Mouse (Mus musculus) forebrain, embryonic 11.5 days (tissue): ENCODE results near the gene Arid1b. TPM values are rescaled to one million over a fixed set of nuclear protein-coding genes. Genes with fewer than 3 reads are reported as not detected.

Experiments used
- ATAC-seq: fragments of 200-750 bp; cut with Nextera tagmentation; replicated peaks from 2 replicates; pipeline ENCODE4 v1.8.0; 2017; ENCODE audit warnings: moderate TSS enrichment; ENCODE audit not compliant: low FRiP score
- DNase-seq: peaks from one replicate; pipeline ENCODE4 v3.0.0-alpha.2; 2017; ENCODE audit warnings: low spot score
- H3K27ac ChIP-seq: fragments of 300-500 bp; sonication (generic); 2 replicates; pipeline ENCODE4 v1.5.1; 2014; ENCODE audit warnings: low read depth, low read length
- H3K27me3 ChIP-seq: fragments of 300-500 bp; sonication (generic); 2 replicates; pipeline ENCODE4 v1.6.1; 2014; ENCODE audit warnings: mild to moderate bottlenecking, low read length, mixed read lengths; ENCODE audit not compliant: control insufficient read depth, insufficient read depth
- H3K36me3 ChIP-seq: fragments of 300-500 bp; sonication (generic); 2 replicates; pipeline ENCODE4 v1.6.1; 2014; ENCODE audit warnings: mild to moderate bottlenecking, low read length, moderate library complexity, mixed read lengths; ENCODE audit not compliant: control insufficient read depth, insufficient read depth
- H3K4me1 ChIP-seq: fragments of 300-500 bp; sonication (generic); replicated peaks from 2 replicates; pipeline ENCODE4 v1.6.1; 2014; ENCODE audit warnings: low read length, mixed read lengths; ENCODE audit not compliant: control insufficient read depth, insufficient read depth
- H3K4me2 ChIP-seq: fragments of 300-500 bp; sonication (generic); 2 replicates; pipeline ENCODE4 v1.6.1; 2014; ENCODE audit warnings: low read depth, mild to moderate bottlenecking, low read length, moderate library complexity, mixed read lengths; ENCODE audit not compliant: severe bottlenecking
- H3K4me3 ChIP-seq: fragments of 300-500 bp; sonication (generic); 2 replicates; pipeline ENCODE4 v1.5.1; 2014; ENCODE audit warnings: low read depth, low read length
- H3K9ac ChIP-seq: fragments of 300-500 bp; sonication (generic); 2 replicates; pipeline ENCODE4 v1.6.1; 2014; ENCODE audit warnings: low read length
- H3K9me3 ChIP-seq: fragments of 300-500 bp; sonication (generic); 2 replicates; pipeline ENCODE4 v1.6.1; 2016; ENCODE audit warnings: low read length, mixed read lengths; ENCODE audit not compliant: control insufficient read depth
- WGBS: fragments of 180-500 bp; shearing (Covaris S2); extraction: QIAGEN DNeasy Blood & Tissue Kit; methylation state at CpG from one replicate; pipeline ENCODE4 v1.1.7; 2014; 5-methylcytosine and 5-hydroxymethylcytosine counted together
- polyA plus RNA-seq: library from polyadenylated mRNA; unstranded; fragments of >200 nt; fragmentation: Nextera tagmentation; extraction: Ambion mirVana; gene quantifications from 2 replicates; pipeline ENCODE4 v1.2.1, GENCODE M21; 2014

The Arid1b gene
- polyA plus RNA-seq, 1 experiment from 2014 or later, result 16.3 TPM

GRCm38 (mm10) chr17:5059092-5059601 lies 65.0 kb downstream of the Arid1b start:
- Histone ChIP-seq H3K4me1 (peaks cover 23% of the 10 kb centered on the region), H3K9ac (no peak overlapping the region), H3K27me3 (peaks cover 2% of the 10 kb centered on the region; the same call in 1 of the 2 replicates), H3K9me3 (no peaks in the 10 kb centered on the region), H3K4me2 (no peak overlapping the region), H3K36me3 (no peaks in the 10 kb centered on the region), H3K4me3 (no peak overlapping the region), H3K27ac (no peak overlapping the region)
- WGBS, result 65% methylated on average over 9 of the region's 9 CpGs
- ATAC-seq, result no peak
- no peak for DNase-seq

DNA sequence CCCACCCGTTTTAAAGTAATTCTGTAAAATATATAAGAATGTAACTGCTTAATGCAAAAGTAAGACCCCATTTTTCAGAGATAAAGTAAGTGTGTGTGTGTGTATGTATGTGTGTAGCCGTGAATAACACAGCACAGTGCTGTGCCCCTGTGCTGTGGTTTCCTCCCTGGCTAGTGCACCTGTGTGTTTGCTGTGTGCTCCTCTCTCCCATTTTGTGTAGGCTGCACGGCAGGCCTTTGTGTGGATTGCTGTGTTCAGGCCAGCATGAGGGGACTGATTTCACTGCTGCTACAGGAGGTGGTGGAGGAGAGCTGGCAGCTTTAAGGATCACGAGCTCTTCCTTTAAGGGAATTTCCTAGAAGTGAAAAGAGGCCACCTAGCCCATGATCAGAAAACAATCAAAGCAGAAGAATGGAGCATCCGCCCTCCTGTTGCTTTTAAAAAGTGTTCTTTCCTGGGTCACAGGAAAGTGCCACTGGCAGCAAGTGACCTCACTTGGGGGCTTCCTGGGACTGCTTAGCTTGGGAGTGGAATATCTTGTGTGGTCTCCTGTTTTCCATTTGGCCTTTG lies 66.5 kb downstream of the Arid1b start:
- no peak for ATAC-seq

DNA sequence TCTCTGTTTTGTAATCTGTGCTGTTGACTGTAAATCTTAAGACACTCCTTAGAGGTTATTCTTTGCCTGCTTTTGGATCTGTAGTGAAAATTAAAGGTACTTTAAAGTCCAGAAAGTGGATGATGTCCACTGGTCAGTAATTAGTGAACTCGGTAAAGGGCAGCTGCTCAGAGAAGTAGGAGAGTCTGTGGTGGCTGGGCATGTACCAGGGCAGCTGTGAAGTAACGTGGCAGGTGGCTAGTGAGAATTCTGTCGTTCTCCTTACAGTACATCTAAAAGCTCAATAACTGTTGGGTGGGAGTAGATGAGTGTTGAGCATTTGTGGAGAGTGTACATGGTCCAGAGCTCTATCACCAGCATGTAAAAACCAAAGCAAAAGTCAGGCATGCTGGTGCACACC lies 67.1 kb downstream of the Arid1b start:
- Histone ChIP-seq H3K27ac (no peak overlapping the region), H3K9me3 (no peaks in the 10 kb centered on the region), H3K9ac (no peak overlapping the region), H3K4me3 (no peak overlapping the region), H3K4me1 (peaks cover 23% of the 10 kb centered on the region), H3K4me2 (no peak overlapping the region), H3K27me3 (peaks cover 2% of the 10 kb centered on the region; the same call in 1 of the 2 replicates), H3K36me3 (no peaks in the 10 kb centered on the region)
- WGBS, result 74% methylated on average over 3 of the region's 3 CpGs
- ATAC-seq, result no peak
- DNase-seq, result no peak

More for the DNA sequence above, 66.5 kb downstream of the Arid1b start:
- 42% methylated on average over 5 of the region's 5 CpGs for WGBS
- Histone ChIP-seq H3K4me2 (no peak overlapping the region), H3K27me3 (peaks cover 2% of the 10 kb centered on the region; the same call in 1 of the 2 replicates), H3K9ac (no peak overlapping the region), H3K36me3 (no peaks in the 10 kb centered on the region), H3K27ac (no peak overlapping the region), H3K4me1 (peaks cover 23% of the 10 kb centered on the region), H3K9me3 (no peaks in the 10 kb centered on the region), H3K4me3 (no peak overlapping the region)
- DNase-seq, result no peak

- Histone ChIP-seq H3K36me3 (no peaks in the 10 kb centered on the region), H3K9me3 (no peaks in the 10 kb centered on the region), H3K9ac (no peak overlapping the region), H3K27me3 (peaks cover 2% of the 10 kb centered on the region; the same call in 1 of the 2 replicates), H3K4me2 (no peak overlapping the region), H3K27ac (no peak overlapping the region), H3K4me1 (peaks cover 23% of the 10 kb centered on the region), H3K4me3 (no peak overlapping the region)
- ATAC-seq, result no peak
- WGBS, result 86% methylated on average over 5 of the region's 5 CpGs
- DNase-seq, result no peak
These were observed 67.5 kb downstream of the Arid1b start for GRCm38 (mm10) chr17:5061593-5061992.

- Histone ChIP-seq H3K27me3 (peaks cover 2% of the 10 kb centered on the region; the same call in 1 of the 2 replicates), H3K4me3 (no peak overlapping the region), H3K9me3 (no peaks in the 10 kb centered on the region), H3K9ac (no peak overlapping the region), H3K36me3 (no peaks in the 10 kb centered on the region), H3K4me1 (peaks cover 9% of the 10 kb centered on the region; the same call in 1 of the 2 replicates), H3K4me2 (no peak overlapping the region), H3K27ac (no peak overlapping the region)
- 91% methylated on average over 9 of the region's 9 CpGs for WGBS
- DNase-seq (no peak), ATAC-seq (no peak)
These were observed 69.5 kb downstream of the Arid1b start for GRCm38 (mm10) chr17:5063471-5064176.

DNA sequence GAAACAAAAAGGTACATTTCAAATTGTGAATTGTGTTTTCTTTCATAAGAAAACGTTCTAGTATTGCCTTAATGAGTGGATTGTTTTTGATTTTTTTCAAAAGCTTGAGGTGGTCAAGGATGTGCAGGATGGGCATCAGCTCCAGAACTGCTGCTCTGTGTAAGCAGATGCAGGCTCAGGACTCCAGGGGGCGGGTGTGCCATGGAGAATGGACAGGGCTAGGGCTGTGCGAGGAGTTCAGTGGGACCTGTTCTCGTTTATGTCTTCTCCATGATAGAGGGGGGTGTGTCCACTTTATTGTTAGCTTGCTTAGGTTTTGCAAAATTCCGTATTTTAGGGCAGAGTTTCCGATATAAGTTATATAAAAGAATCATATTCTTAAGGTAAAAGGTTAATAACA lies 70.6 kb downstream of the Arid1b start:
- Histone ChIP-seq H3K4me1 (0 out of 2 replicates have a peak, but pooled peaks cover 2% of the 10 kb centered on the region), H3K9ac (no peak overlapping the region), H3K9me3 (no peaks in the 10 kb centered on the region), H3K27ac (no peak overlapping the region), H3K4me3 (no peak overlapping the region), H3K27me3 (no peaks in the 10 kb centered on the region), H3K36me3 (no peaks in the 10 kb centered on the region), H3K4me2 (no peak overlapping the region)
- WGBS, result 86% methylated on average over 6 of the region's 6 CpGs
- ATAC-seq (no peak), DNase-seq (no peak)

- Histone ChIP-seq H3K4me2 (no peak overlapping the region), H3K27ac (no peak overlapping the region), H3K36me3 (no peaks in the 10 kb centered on the region), H3K27me3 (no peaks in the 10 kb centered on the region), H3K9ac (no peak overlapping the region), H3K9me3 (no peaks in the 10 kb centered on the region), H3K4me3 (no peak overlapping the region), H3K4me1 (0 out of 2 replicates have a peak, but pooled peaks cover 2% of the 10 kb centered on the region)
- no peak for DNase-seq
- ATAC-seq, result no peak
- 94% methylated on average over 6 of the region's 6 CpGs for WGBS
These were observed 71.1 kb downstream of the Arid1b start for GRCm38 (mm10) chr17:5065270-5065669.

- H3K4me3 ChIP-seq, result no peak overlapping the region
- no peak overlapping the region for H3K4me2 ChIP-seq
- no peak overlapping the region for H3K9ac ChIP-seq
- ATAC-seq (no peak), DNase-seq (no peak)
- no peak overlapping the region for H3K27ac ChIP-seq
- no peaks in the 10 kb centered on the region for H3K36me3 ChIP-seq
- 80% methylated on average over 8 of the region's 8 CpGs for WGBS
- H3K9me3 ChIP-seq, result no peaks in the 10 kb centered on the region
- no peaks in the 10 kb centered on the region for H3K27me3 ChIP-seq
- 0 out of 2 replicates have a peak, but pooled peaks cover 2% of the 10 kb centered on the region for H3K4me1 ChIP-seq
These were observed 72.7 kb downstream of the Arid1b start for GRCm38 (mm10) chr17:5066835-5067234.
